ENCODE assay signal across 8 mouse cellular contexts in the genomic region with DNA sequence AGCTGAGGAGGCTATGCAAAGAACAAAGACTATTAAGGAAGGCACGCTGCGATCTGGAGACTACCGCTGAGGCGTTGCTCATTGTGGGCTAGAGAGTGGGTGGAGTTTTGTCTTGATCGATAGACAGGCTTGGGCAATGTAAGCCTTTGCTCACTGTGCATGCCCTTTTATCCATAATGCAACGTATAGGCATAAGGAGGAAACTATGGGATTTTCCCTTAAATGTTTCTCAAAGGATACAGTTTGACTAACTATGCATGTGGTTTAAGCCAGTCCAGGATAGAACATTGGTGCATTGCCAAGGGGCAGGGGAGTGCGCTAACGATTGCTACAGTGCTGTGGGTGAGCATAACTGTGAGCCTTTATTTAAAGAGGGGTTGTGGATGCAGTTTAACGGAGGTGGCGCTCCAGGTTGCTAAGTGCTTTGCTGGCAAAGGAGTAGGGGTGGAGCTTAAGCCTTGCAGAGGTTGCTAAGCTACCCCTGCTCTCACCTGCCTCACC. TPM values are rescaled to one million over a fixed set of nuclear protein-coding genes. Genes with fewer than 3 reads are reported as not detected.
DNase-seq lines count a peak whose midpoint lies in the region; ATAC-seq and TF ChIP-seq lines count a peak whose summit lies in the region.

No protein-coding gene starts in this region.

- no peak overlapping the region for H3K9ac ChIP-seq in lung, postnatal 0 days (replicated peaks; ENCODE audit: low read depth)
- no peak overlapping the region for H3K9ac ChIP-seq in intestine, embryonic 16.5 days (ENCODE audit: low read depth, low read length)

- no peak for TF ChIP-seq EP300 in lung, postnatal 0 days (IDR thresholded peaks at IDR 0.05)

- peak overlapping the region; percentile 33; the same call in 1 of the 2 replicates for H3K4me2 ChIP-seq in lung, postnatal 0 days (replicated peaks; ENCODE audit: low read depth, low read length)
- peak overlapping the region; percentile 55 for H3K4me2 ChIP-seq in intestine, embryonic 16.5 days (ENCODE audit: low read depth, low read length)

- DNase-seq in lung, postnatal 0 days (ENCODE audit: low spot score): peak; percentile 39
- no peak for DNase-seq in lung, postnatal 4 days
- DNase-seq in forebrain, embryonic 10.5 days (ENCODE audit: extremely low spot score, low spot score): peak; percentile 30
- peak; percentile 30 for DNase-seq in left cerebral cortex, postnatal 4 days
- peak; percentile 25 for DNase-seq in naive thymus-derived CD4-positive, alpha-beta T cell, adult 2 months (ENCODE audit: low read depth)
- no peak for DNase-seq in adrenal gland, postnatal 10 days
- no peak for DNase-seq in adrenal gland, postnatal 25 days

- 5% methylated on average over 10 of the region's 10 CpGs for WGBS in lung, postnatal 0 days
- WGBS in forebrain, embryonic 10.5 days: 1% methylated on average over 10 of the region's 10 CpGs
- 4% methylated on average over 10 of the region's 10 CpGs for WGBS in intestine, embryonic 16.5 days

- no peaks in the 10 kb centered on the region for H3K9me3 ChIP-seq in lung, postnatal 0 days (ENCODE audit: low read length)
- no peaks in the 10 kb centered on the region for H3K9me3 ChIP-seq in forebrain, embryonic 10.5 days
- H3K9me3 ChIP-seq in intestine, embryonic 16.5 days (ENCODE audit: control insufficient read depth, low read length): no peaks in the 10 kb centered on the region

- no peak overlapping the region for H3K27ac ChIP-seq in lung, postnatal 0 days (ENCODE audit: low read length)
- H3K27ac ChIP-seq in forebrain, embryonic 10.5 days: peak overlapping the region; percentile 60; the same call in 1 of the 2 replicates
- no peak overlapping the region for H3K27ac ChIP-seq in intestine, embryonic 16.5 days (ENCODE audit: low read length)

- no peak for TF ChIP-seq CTCF in lung, postnatal 0 days (IDR thresholded peaks at IDR 0.05)

- H3K27me3 ChIP-seq in lung, postnatal 0 days (replicated peaks; ENCODE audit: insufficient read depth, low read length): no peaks in the 10 kb centered on the region
- no peaks in the 10 kb centered on the region for H3K27me3 ChIP-seq in forebrain, embryonic 10.5 days (ENCODE audit: poor library complexity, severe bottlenecking)
- no peaks in the 10 kb centered on the region for H3K27me3 ChIP-seq in intestine, embryonic 16.5 days (replicated peaks; ENCODE audit: control insufficient read depth, insufficient read depth, low read length)

- peak; percentile 55; the same call in 1 of the 2 replicates for ATAC-seq in lung, postnatal 0 days
- ATAC-seq in intestine, embryonic 16.5 days: peak; percentile 84

- intact Hi-C loops in left cerebral cortex, postnatal 4 days (cut with DNase I): loop anchor here (5.0 kb wide), 1 partner anchor 153 kb away; no protein-coding TSS in a partner anchor

- H3K4me1 ChIP-seq in lung, postnatal 0 days (ENCODE audit: insufficient read depth, low read depth, low read length): no peaks in the 10 kb centered on the region
- peaks cover 11% of the 10 kb centered on the region for H3K4me1 ChIP-seq in forebrain, embryonic 10.5 days
- H3K4me1 ChIP-seq in intestine, embryonic 16.5 days (ENCODE audit: control insufficient read depth, insufficient read depth, low read length): peaks cover 4% of the 10 kb centered on the region; the same call in 1 of the 2 replicates

- H3K4me3 ChIP-seq in lung, postnatal 0 days (ENCODE audit: low read depth, low read length): no peak overlapping the region
- peak overlapping the region; percentile 55 for H3K4me3 ChIP-seq in forebrain, embryonic 10.5 days
- peak overlapping the region; percentile 30; the same call in 1 of the 2 replicates for H3K4me3 ChIP-seq in intestine, embryonic 16.5 days (ENCODE audit: low read length)

- H3K36me3 ChIP-seq in lung, postnatal 0 days (ENCODE audit: insufficient read depth, low read length): no peaks in the 10 kb centered on the region
- H3K36me3 ChIP-seq in forebrain, embryonic 10.5 days (replicated peaks): no peaks in the 10 kb centered on the region
- no peaks in the 10 kb centered on the region for H3K36me3 ChIP-seq in intestine, embryonic 16.5 days (ENCODE audit: control insufficient read depth, insufficient read depth, low read length)

RNA-seq across cellular contexts. Expression of a gene that starts 20.1 kb away (rescaled TPM):
- polyA plus RNA-seq in lung, postnatal 0 days (2015; fragmentation: Nextera tagmentation; extraction: Ambion mirVana): 3.8 and 5.2 TPM in 2 replicates
- 4.0 and 4.9 TPM in 2 replicates for polyA plus RNA-seq in forebrain, embryonic 10.5 days (2016; fragmentation: Nextera tagmentation; extraction: Ambion mirVana)
- polyA plus RNA-seq in intestine, embryonic 16.5 days (2015; fragmentation: Nextera tagmentation; extraction: Ambion mirVana): 3.0 and 3.6 TPM in 2 replicates
- 1 to 10 TPM in 1 of 2 experiments, under 1 TPM in 1; 0.86 to 1.2 TPM for total RNA-seq in left cerebral cortex, postnatal 4 days (2021)
- 1 to 10 TPM; 3.0 to 9.8 TPM for total RNA-seq in adrenal gland, postnatal 10 days (2021)
- total RNA-seq in adrenal gland, postnatal 25 days (2021): 0.46 TPM in 1 of 2 replicates, not detected in the other

RNA-seq across cellular contexts. Expression of a gene that starts 20.5 kb away (rescaled TPM):
- 38.7 and 41.8 TPM in 2 replicates for polyA plus RNA-seq in lung, postnatal 0 days (2015; fragmentation: Nextera tagmentation; extraction: Ambion mirVana)
- 91.4 and 99.6 TPM in 2 replicates for polyA plus RNA-seq in forebrain, embryonic 10.5 days (2016; fragmentation: Nextera tagmentation; extraction: Ambion mirVana)
- 88.6 and 89.9 TPM in 2 replicates for polyA plus RNA-seq in intestine, embryonic 16.5 days (2015; fragmentation: Nextera tagmentation; extraction: Ambion mirVana)
- total RNA-seq in left cerebral cortex, postnatal 4 days (2021): 10 to 100 TPM; 38.7 to 40.3 TPM
- total RNA-seq in adrenal gland, postnatal 10 days (2021): 10 to 100 TPM; 40.3 to 43.2 TPM
- 43.3 and 58.2 TPM in 2 replicates for total RNA-seq in adrenal gland, postnatal 25 days (2021)

Comparison
In these comparisons a context has a peak if more than half of its experiments do, and no peak if none do; other contexts are left out.
1. DNase-seq: peak in lung, postnatal 0 days (single experiment), forebrain, embryonic 10.5 days (single experiment), left cerebral cortex, postnatal 4 days (single experiment) and naive thymus-derived CD4-positive, alpha-beta T cell, adult 2 months (single experiment); none in lung, postnatal 4 days (0 of 2), adrenal gland, postnatal 10 days (single experiment) and adrenal gland, postnatal 25 days (single experiment).